Mouse (Mus musculus) kidney, postnatal 0 days (tissue): ENCODE measurements at regions not wholly inside any gene's neighbourhood (a gene's known extent, or its start where the extent isn't known, plus 50 kb on each side); places are given as distances from the start of the nearest gene placed in this dataset.
A peak's percentile ranks its signal among the peaks of the same experiment; 100 is the strongest.

Source experiments
- ATAC-seq: fragments of 200-750 bp; cut with Nextera tagmentation; replicated peaks from 2 replicates; pipeline ENCODE4 v1.8.0; 2017; ENCODE audit warnings: low read depth, moderate number of reproducible peaks, moderate TSS enrichment, moderate library complexity; ENCODE audit not compliant: low FRiP score
- DNase-seq: peaks from one replicate; pipeline ENCODE4 v3.0.0-alpha.2; 2016; ENCODE audit warnings: low spot score
- H3K27ac ChIP-seq: fragments of 300-500 bp; sonication (generic); 2 replicates; pipeline ENCODE4 v1.5.1; 2014; ENCODE audit warnings: mild to moderate bottlenecking
- H3K27me3 ChIP-seq: fragments of 300-500 bp; sonication (generic); 2 replicates; pipeline ENCODE4 v1.6.1; 2014; ENCODE audit warnings: low read length, mixed read lengths; ENCODE audit not compliant: insufficient read depth
- H3K36me3 ChIP-seq: fragments of 300-500 bp; sonication (generic); 2 replicates; pipeline ENCODE4 v1.6.1; 2014; ENCODE audit warnings: low read length, mixed read lengths; ENCODE audit not compliant: insufficient read depth
- H3K4me1 ChIP-seq: fragments of 300-500 bp; sonication (generic); replicated peaks from 2 replicates; pipeline ENCODE4 v1.6.1; 2014; ENCODE audit warnings: antibody characterized with exemption, low read length, mixed read lengths; ENCODE audit not compliant: insufficient read depth
- H3K4me2 ChIP-seq: fragments of 300-500 bp; sonication (generic); 2 replicates; pipeline ENCODE4 v1.6.1; 2014; ENCODE audit warnings: mild to moderate bottlenecking, low read length, moderate library complexity, mixed read lengths
- H3K4me3 ChIP-seq: fragments of 300-500 bp; sonication (generic); replicated peaks from 2 replicates; pipeline ENCODE4 v1.5.1; 2014; ENCODE audit warnings: low read depth, low read length
- H3K9ac ChIP-seq: fragments of 300-500 bp; sonication (generic); 2 replicates; pipeline ENCODE4 v1.6.1; 2014; ENCODE audit warnings: low read depth, low read length
- H3K9me3 ChIP-seq: fragments of 300-500 bp; sonication (generic); replicated peaks from 2 replicates; pipeline ENCODE4 v1.6.1; 2016; ENCODE audit warnings: low read length, inconsistent platforms, mixed read lengths
- CTCF ChIP-seq: IDR thresholded peaks from 2 replicates; pipeline ENCODE4 v1.5.1; 2016; ENCODE audit warnings: antibody characterized with exemption, low read depth, mild to moderate bottlenecking, moderate library complexity
- WGBS: fragments of 180-500 bp; shearing (Covaris S2); extraction: QIAGEN DNeasy Blood & Tissue Kit; methylation state at CpG from one replicate; pipeline ENCODE4 v1.1.7; 2014; 5-methylcytosine and 5-hydroxymethylcytosine counted together

- Histone ChIP-seq H3K9ac (no peak overlapping the region), H3K36me3 (no peaks in the 10 kb centered on the region), H3K27me3 (no peaks in the 10 kb centered on the region), H3K4me2 (no peak overlapping the region), H3K4me3 (no peak overlapping the region), H3K4me1 (no peaks in the 10 kb centered on the region; the same call in 1 of the 2 replicates), H3K27ac (0 out of 2 replicates have a peak overlapping the region, but pooled peaks have one; percentile 25), H3K9me3 (no peaks in the 10 kb centered on the region)
- ATAC-seq, result no peak
- DNase-seq, result no peak
- whole genome bisulfite sequencing, result 46% methylated on average over 5 of the region's 5 CpGs
- TF ChIP-seq CTCF, result no peak
Observed at GRCm38 (mm10) chr5:111823842-111824241, 90.1 kb downstream of the Gm26897 start.

GRCm38 (mm10) chr5:111824600-111825130, 90.9 kb downstream of the Gm26897 start:
- 53% methylated on average over 4 of the region's 4 CpGs for WGBS
- Histone ChIP-seq H3K4me2 (no peak overlapping the region), H3K9me3 (no peaks in the 10 kb centered on the region), H3K27me3 (no peaks in the 10 kb centered on the region), H3K36me3 (no peaks in the 10 kb centered on the region), H3K9ac (no peak overlapping the region), H3K27ac (peak overlapping the region; percentile 47; the same call in 1 of the 2 replicates), H3K4me1 (no peaks in the 10 kb centered on the region; the same call in 1 of the 2 replicates), H3K4me3 (no peak overlapping the region)
- peak; percentile 54; the same call in 1 of the 2 replicates for ATAC-seq
- peak; percentile 80 for DNase-seq
- no peak for TF ChIP-seq CTCF

GRCm38 (mm10) chr5:111829891-111830290, 96.2 kb downstream of the Gm26897 start:
- ATAC-seq (no peak), DNase-seq (no peak)
- H3K9me3 ChIP-seq, result no peaks in the 10 kb centered on the region
- no peak for TF ChIP-seq CTCF
- H3K36me3 ChIP-seq, result no peaks in the 10 kb centered on the region
- no peak overlapping the region for H3K4me3 ChIP-seq
- 74% methylated on average over 6 of the region's 6 CpGs for WGBS
- no peak overlapping the region for H3K27ac ChIP-seq
- H3K4me2 ChIP-seq, result no peak overlapping the region
- no peaks in the 10 kb centered on the region for H3K27me3 ChIP-seq
- no peak overlapping the region for H3K9ac ChIP-seq
- H3K4me1 ChIP-seq, result no peaks in the 10 kb centered on the region

GRCm38 (mm10) chr5:111835737-111836667, 102.3 kb downstream of the Gm26897 start:
- Histone ChIP-seq H3K27ac (no peak overlapping the region), H3K9ac (no peak overlapping the region), H3K27me3 (no peaks in the 10 kb centered on the region), H3K9me3 (no peaks in the 10 kb centered on the region), H3K4me2 (no peak overlapping the region), H3K4me3 (no peak overlapping the region), H3K4me1 (no peaks in the 10 kb centered on the region), H3K36me3 (no peaks in the 10 kb centered on the region)
- DNase-seq, result no peak
- ATAC-seq, result no peak
- 36% methylated on average over 17 of the region's 17 CpGs for WGBS
- no peak for TF ChIP-seq CTCF

- 22% methylated on average over 14 of the region's 14 CpGs for WGBS
- Histone ChIP-seq H3K4me3 (no peak overlapping the region), H3K9me3 (no peaks in the 10 kb centered on the region), H3K4me1 (no peaks in the 10 kb centered on the region), H3K4me2 (no peak overlapping the region), H3K9ac (no peak overlapping the region), H3K27me3 (no peaks in the 10 kb centered on the region), H3K36me3 (no peaks in the 10 kb centered on the region), H3K27ac (no peak overlapping the region)
- DNase-seq (no peak), ATAC-seq (no peak)
- no peak for TF ChIP-seq CTCF
Observed at GRCm38 (mm10) chr5:111836668-111837234, 103.0 kb downstream of the Gm26897 start.

GRCm38 (mm10) chr5:111842461-111842860, 108.7 kb downstream of the Gm26897 start:
- Histone ChIP-seq H3K9ac (no peak overlapping the region), H3K4me1 (no peaks in the 10 kb centered on the region), H3K36me3 (no peaks in the 10 kb centered on the region), H3K9me3 (no peaks in the 10 kb centered on the region), H3K27ac (no peak overlapping the region), H3K27me3 (0 out of 2 replicates have a peak, but pooled peaks cover 4% of the 10 kb centered on the region), H3K4me2 (peak overlapping the region; percentile 30; the same call in 1 of the 2 replicates), H3K4me3 (no peak overlapping the region)
- ATAC-seq (no peak), DNase-seq (peak; percentile 55)
- 31% methylated on average over 17 of the region's 17 CpGs for WGBS
- no peak for TF ChIP-seq CTCF
